Mouse (Mus musculus): ENCODE results near the gene Ksr2. TPM values are rescaled to one million over a fixed set of nuclear protein-coding genes. Genes with fewer than 3 reads are reported as not detected.

Gene Ksr2
- total RNA-seq, 2 experiments from 2014 or later: 33.1 to 34.6 TPM

DNA sequence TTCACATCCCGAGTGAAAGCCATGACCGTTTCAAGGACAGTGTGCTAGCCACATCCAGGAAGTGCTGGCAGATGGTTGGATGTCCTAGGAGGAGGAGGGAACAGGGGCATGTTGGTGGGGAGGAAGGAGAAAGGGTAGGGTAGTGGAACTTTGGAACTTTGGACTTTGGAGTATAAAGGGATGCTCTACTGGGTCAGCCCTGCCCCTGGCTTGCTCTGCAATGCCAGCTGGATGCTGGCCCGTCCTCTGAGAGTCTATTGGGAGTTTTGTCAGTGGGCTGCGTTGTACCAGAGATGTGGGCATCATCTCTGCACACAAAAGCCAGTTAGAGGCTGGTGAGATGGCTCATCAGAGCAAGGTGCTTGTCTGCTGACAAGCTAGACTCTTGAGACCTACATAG is 107.4 kb downstream of the Ksr2 start:
- DNase-seq (ENCODE audit: low spot score in 2 of 2): no peak

GRCm38 (mm10) chr5:117521701-117522100 is 107.9 kb downstream of the Ksr2 start:
- DNase-seq (ENCODE audit: low spot score in 2 of 2): no peak

GRCm38 (mm10) chr5:117522471-117522870 is 108.7 kb downstream of the Ksr2 start:
- DNase-seq (ENCODE audit: low spot score in 2 of 2): no peak

- DNase-seq (ENCODE audit: low spot score in 2 of 2): no peak
Measured at GRCm38 (mm10) chr5:117523010-117523409, 109.2 kb downstream of the Ksr2 start.

DNA sequence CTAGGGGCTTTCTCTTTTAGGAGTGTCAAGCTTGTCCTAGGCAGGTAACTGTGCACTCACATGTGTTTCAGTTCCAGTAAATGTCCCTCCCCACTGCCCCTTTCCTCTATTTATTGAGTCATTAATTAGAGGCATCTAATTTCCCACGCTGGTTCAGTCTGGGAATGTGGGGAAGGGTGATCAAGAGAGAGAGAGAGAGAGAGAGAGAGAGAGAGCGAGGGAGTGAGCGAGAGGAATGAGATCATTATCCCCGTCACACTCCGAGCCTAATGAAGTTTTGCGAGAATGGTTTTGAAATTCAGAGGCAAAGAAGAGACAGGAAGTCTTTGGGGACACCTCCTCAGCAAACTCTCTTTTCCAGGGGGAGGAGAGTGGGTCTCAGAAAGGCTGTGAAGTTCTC is 117.2 kb downstream of the Ksr2 start:
- DNase-seq (ENCODE audit: low spot score in 2 of 2): no peak

DNA sequence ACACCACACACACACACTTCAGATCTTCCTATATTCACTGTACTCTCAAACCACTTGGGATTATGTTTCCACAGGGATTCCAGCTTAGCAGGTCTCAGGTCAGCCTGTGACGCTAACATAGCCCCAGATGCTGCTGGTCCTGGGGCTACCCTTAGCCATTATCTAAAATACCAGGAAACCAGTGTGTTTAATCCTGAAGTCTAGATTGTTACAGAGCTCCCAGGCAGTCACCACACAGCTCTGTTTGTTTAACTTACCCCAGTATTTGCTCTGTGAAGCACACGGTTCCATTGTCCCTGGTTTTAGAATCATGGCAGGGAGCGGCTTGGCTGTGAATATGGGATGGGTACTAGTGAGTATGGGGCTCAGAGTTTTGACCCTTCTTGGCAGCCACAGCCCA is 125.4 kb downstream of the Ksr2 start:
- no peak for DNase-seq (ENCODE audit: low spot score in 2 of 2)

- DNase-seq (ENCODE audit: low spot score in 2 of 2): no peak
Measured at GRCm38 (mm10) chr5:117541654-117542053, 127.9 kb downstream of the Ksr2 start.

GRCm38 (mm10) chr5:117546694-117547268 is 133.0 kb downstream of the Ksr2 start:
- no peak for DNase-seq (ENCODE audit: low spot score in 2 of 2)

GRCm38 (mm10) chr5:117550992-117551391 is 137.2 kb downstream of the Ksr2 start:
- DNase-seq (ENCODE audit: low spot score in 2 of 2): no peak

GRCm38 (mm10) chr5:117552096-117552495 is 138.3 kb downstream of the Ksr2 start:
- no peak for DNase-seq (ENCODE audit: low spot score in 2 of 2)

DNA sequence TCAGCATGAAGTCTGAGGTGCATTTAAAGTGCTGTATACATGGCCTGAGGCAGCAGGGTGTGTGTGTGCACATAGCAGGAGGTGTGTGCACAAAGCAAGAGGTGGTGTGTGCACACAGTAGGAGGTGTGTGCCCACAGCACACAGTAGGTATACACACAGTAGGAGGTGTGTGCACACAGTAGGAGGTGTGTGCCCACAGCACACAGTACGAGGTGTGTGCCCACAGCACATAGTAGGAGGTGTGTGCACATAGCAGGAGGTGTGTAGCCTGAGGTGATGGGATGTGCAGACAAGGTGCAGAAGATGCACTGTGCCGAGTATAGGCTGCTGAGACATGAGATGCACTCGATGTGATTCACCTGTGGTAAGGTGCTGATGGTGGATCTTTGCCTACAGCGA is 140.7 kb downstream of the Ksr2 start:
- no peak for DNase-seq (ENCODE audit: low spot score in 2 of 2)

DNA sequence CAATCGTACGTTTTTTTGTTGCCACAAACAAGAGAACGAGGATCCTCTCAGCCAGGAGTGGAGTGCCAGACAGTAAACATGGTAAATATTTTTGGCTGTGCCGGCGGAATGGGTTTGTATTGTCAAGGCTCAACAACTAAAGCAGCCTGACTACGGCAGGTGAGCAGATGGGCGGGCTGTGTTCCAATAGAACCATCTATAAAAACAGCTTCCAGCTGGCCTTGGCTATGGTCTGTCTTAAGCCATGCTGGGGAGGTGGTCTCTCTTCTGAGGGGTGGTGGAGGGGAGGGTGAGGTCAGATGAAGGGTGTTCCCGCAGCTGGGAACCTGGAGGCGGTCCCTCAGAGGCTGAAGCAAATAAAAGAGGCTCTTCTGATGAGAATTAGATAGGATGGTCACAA is 142.8 kb downstream of the Ksr2 start:
- DNase-seq (ENCODE audit: low spot score in 2 of 2): no peak

GRCm38 (mm10) chr5:117561080-117561479 is 147.3 kb downstream of the Ksr2 start:
- DNase-seq (ENCODE audit: low spot score in 2 of 2): no peak

DNA sequence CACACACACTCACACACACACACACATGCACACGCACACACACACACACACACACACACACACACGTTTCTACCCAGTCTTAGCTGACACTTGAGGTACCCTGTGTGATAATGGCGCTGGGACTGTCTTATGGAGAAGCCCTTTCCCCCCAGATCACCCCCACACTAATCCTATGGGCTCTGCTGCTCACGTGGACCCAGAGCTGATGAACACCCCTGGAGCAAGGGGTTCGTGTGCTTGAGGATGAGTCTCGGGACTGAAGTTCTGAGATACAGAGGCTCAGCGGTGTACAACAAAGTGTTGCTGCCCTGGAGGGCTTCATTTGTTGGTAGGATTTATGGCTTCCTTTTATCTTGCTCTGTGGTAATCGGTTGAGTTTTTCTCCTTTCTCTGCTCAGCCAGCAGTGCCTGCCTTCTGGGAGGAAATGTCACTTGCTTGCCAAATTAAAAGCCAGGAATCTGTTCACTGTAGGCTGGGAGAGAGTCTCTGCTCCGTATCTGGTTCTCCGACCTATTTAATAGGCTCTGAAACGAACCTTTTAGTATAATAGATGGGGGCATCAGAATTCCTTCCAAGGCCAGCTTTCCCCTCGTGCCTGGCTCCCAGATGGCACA is 152.4 kb downstream of the Ksr2 start:
- DNase-seq (ENCODE audit: low spot score in 2 of 2): peak in 1 of 2 experiments; percentile 11

- no peak for DNase-seq (ENCODE audit: low spot score in 2 of 2)
Measured at GRCm38 (mm10) chr5:117569190-117569795, 155.5 kb downstream of the Ksr2 start.

DNA sequence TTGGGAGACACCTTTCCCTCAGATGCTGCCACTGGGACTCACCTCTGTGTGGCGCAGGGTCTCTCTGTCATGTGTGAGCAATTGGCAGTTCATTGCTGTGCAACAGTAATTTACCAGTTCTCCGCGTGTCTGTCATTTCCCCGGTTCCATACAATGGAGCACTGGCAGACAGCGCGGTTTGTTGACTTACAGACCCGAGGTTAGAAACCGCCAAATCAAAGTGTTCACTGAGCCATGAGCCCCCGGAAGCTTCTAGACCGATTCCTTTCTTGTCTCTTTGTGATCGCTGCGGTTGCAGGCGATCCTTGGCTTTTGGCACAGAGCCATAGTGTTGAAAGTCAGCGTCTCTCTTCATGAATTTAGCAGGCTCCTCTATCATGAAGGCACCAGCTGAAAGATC is 158.6 kb downstream of the Ksr2 start:
- DNase-seq (ENCODE audit: low spot score in 2 of 2): peak in 1 of 2 experiments; percentile 10

- peak; percentile 43 to 45 for DNase-seq (ENCODE audit: low spot score in 2 of 2)
Measured at GRCm38 (mm10) chr5:117574894-117575293, 161.1 kb downstream of the Ksr2 start.

DNA sequence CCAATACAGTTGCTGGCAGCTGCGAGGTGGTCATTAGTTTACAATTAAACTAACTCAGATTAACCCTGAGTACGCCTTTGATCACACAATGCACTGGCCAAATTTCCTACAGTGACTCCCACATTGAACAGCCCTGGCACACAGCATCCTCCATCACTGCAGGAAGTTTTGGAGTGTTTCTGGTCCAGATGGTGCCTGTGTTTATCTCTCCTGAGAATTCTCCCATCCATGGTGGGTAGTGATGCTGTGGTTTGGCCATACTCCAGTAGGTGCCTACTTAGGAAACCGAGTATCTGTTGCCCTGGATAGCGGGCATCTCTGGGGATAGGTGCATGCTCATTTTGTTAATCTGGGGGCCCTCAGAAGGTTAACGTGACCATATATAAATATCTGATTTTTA is 163.8 kb downstream of the Ksr2 start:
- DNase-seq (ENCODE audit: low spot score in 2 of 2): peak in 1 of 2 experiments; percentile 10

GRCm38 (mm10) chr5:117581711-117582110 is 167.9 kb downstream of the Ksr2 start:
- DNase-seq (ENCODE audit: low spot score in 2 of 2): no peak

- DNase-seq (ENCODE audit: low spot score in 2 of 2): no peak
Measured at GRCm38 (mm10) chr5:117584428-117584827, 170.6 kb downstream of the Ksr2 start.

GRCm38 (mm10) chr5:117589266-117589665 is 175.5 kb downstream of the Ksr2 start:
- DNase-seq (ENCODE audit: low spot score in 2 of 2): no peak

GRCm38 (mm10) chr5:117593273-117593672 is 179.5 kb downstream of the Ksr2 start:
- no peak for DNase-seq (ENCODE audit: low spot score in 2 of 2)

DNA sequence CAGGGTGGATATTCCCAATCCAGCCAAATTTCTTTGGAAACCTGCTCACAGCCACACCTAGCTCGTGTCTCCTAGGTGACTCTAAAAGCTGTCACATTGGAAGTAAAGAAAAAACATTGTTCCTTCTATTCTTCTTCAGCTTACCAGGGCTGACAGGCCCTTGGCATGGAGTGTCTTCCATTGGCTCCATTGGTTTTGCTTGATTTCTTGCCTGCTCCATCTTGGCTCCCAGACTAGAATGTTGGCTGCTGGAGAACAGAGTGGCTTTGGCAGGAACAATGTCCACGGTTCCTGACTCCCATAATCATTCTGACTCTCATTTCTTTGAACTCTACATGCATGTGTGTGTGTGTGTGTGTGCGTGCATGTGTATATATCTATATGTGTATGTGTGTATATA is 183.0 kb downstream of the Ksr2 start:
- DNase-seq (ENCODE audit: low spot score in 2 of 2): no peak

Data from layer of hippocampus, postnatal 10 days (tissue).